Comparison of ENCODE assay signal across 18 mouse cellular contexts in genomic region chr8:83067906-83068305, GRCm38 (mm10).
"Had no signal": no experiment of that assay in that cellular context is flagged by ENCODE, and none has a peak within 500 bp of the region (broad histone marks: within the 10 kb centered on the region; RNA-seq: fewer than 3 reads in every experiment).

No protein-coding gene starts in this region.

- H3K4me3 ChIP-seq: lung, embryonic 15.5 days; midbrain, embryonic 10.5 days; midbrain, embryonic 12.5 days; myocyte; neural tube, embryonic 12.5 days; stomach, embryonic 15.5 days had no signal

- H3K4me1 ChIP-seq: lung, embryonic 15.5 days; midbrain, embryonic 10.5 days; midbrain, embryonic 12.5 days; neural tube, embryonic 12.5 days; stomach, embryonic 15.5 days had no signal

- DNase-seq: liver, postnatal 0 days; lung, adult 2 months; lung, postnatal 14 days; lung, postnatal 36 days; midbrain, embryonic 14.5 days; right cerebral cortex, postnatal 14 days; thymus, adult 2 months; thymus, postnatal 25 days; thymus, postnatal 4 days had no signal

- H3K4me2 ChIP-seq: lung, embryonic 15.5 days; midbrain, embryonic 12.5 days; neural tube, embryonic 12.5 days; stomach, embryonic 15.5 days had no signal

- H3K36me3 ChIP-seq: lung, embryonic 15.5 days; midbrain, embryonic 10.5 days; midbrain, embryonic 12.5 days; neural tube, embryonic 12.5 days; stomach, embryonic 15.5 days had no signal

- H3K27ac ChIP-seq: lung, embryonic 15.5 days; midbrain, embryonic 10.5 days; midbrain, embryonic 12.5 days; neural tube, embryonic 12.5 days; stomach, embryonic 15.5 days; stomach, postnatal 0 days had no signal

- ATAC-seq: liver, postnatal 0 days; lung, postnatal 0 days; midbrain, embryonic 16.5 days had no signal

- H3K9ac ChIP-seq: liver, postnatal 0 days; lung, embryonic 15.5 days; midbrain, embryonic 12.5 days; neural tube, embryonic 12.5 days; stomach, embryonic 15.5 days had no signal

- H3K27me3 ChIP-seq: lung, embryonic 15.5 days; midbrain, embryonic 12.5 days; neural tube, embryonic 12.5 days; stomach, embryonic 15.5 days had no signal

- H3K9me3 ChIP-seq: lung, embryonic 15.5 days; midbrain, embryonic 10.5 days; midbrain, embryonic 12.5 days; neural tube, embryonic 12.5 days; stomach, embryonic 15.5 days had no signal
